Mouse (Mus musculus) kidney, adult 2 months (tissue): ENCODE measurements around the gene Nav2. TPM values are rescaled to one million over a fixed set of nuclear protein-coding genes. Genes with fewer than 3 reads are reported as not detected.

ENCODE experiments used
- DNase-seq: peaks from one replicate; pipeline ENCODE4 v3.0.0; 2021
- H3K27ac ChIP-seq: fragments of 200-500 bp; 2 replicates; pipeline ENCODE4 v1.5.1; 2012; ENCODE audit warnings: low read depth, low read length, control low read depth, inconsistent platforms; ENCODE audit not compliant: insufficient read depth
- H3K27me3 ChIP-seq: fragments of 200-500 bp; replicated peaks from 2 replicates; pipeline ENCODE4 v1.6.1; 2012; ENCODE audit warnings: mild to moderate bottlenecking, moderate library complexity, low read length, inconsistent platforms; ENCODE audit not compliant: control insufficient read depth, insufficient read depth
- H3K36me3 ChIP-seq: fragments of 200-500 bp; 2 replicates; pipeline ENCODE4 v1.6.1; 2012; ENCODE audit warnings: mild to moderate bottlenecking, moderate library complexity, low read length, inconsistent platforms; ENCODE audit not compliant: control insufficient read depth, insufficient read depth
- H3K4me1 ChIP-seq: fragments of 200-500 bp; 2 replicates; pipeline ENCODE4 v1.6.1; 2011; ENCODE audit warnings: low read length; ENCODE audit not compliant: control insufficient read depth, insufficient read depth
- H3K4me3 ChIP-seq: fragments of 200-500 bp; 2 replicates; pipeline ENCODE4 v1.5.1; 2011; ENCODE audit warnings: mild to moderate bottlenecking, low read depth, low read length, control low read depth; ENCODE audit not compliant: insufficient read depth
- CTCF ChIP-seq: fragments of 200-500 bp; conservative IDR thresholded peaks from 2 replicates; pipeline ENCODE4 v1.5.1; 2011; ENCODE audit warnings: low read depth, mild to moderate bottlenecking, control low read depth, low read length, moderate library complexity, mixed read lengths; ENCODE audit not compliant: insufficient read depth, insufficient read length
- POLR2A ChIP-seq: fragments of 200-500 bp; IDR thresholded peaks from one replicate; pipeline ENCODE4 v1.6.1; 2011; ENCODE audit warnings: low read depth, low read length, control low read depth
- WGBS: fragments of 180-500 bp; shearing (Covaris S2); methylation state at CpG from one replicate; pipeline ENCODE4 v1.1.7; 2018; 5-methylcytosine and 5-hydroxymethylcytosine counted together
- polyA plus RNA-seq: library from polyadenylated mRNA; depleted of rRNA; stranded (reverse); fragments of >200 nt; gene quantifications from 2 replicates; pipeline ENCODE4 v1.2.3, GENCODE M21; 2012

Gene Nav2
- polyA plus RNA-seq, 1 experiment = 18.3 TPM

- no peak for DNase-seq
- WGBS = 55% methylated on average over 7 of the region's 7 CpGs
Observed at GRCm38 (mm10) chr7:49191081-49191678, 282.7 kb downstream of the Nav2 start.

DNA sequence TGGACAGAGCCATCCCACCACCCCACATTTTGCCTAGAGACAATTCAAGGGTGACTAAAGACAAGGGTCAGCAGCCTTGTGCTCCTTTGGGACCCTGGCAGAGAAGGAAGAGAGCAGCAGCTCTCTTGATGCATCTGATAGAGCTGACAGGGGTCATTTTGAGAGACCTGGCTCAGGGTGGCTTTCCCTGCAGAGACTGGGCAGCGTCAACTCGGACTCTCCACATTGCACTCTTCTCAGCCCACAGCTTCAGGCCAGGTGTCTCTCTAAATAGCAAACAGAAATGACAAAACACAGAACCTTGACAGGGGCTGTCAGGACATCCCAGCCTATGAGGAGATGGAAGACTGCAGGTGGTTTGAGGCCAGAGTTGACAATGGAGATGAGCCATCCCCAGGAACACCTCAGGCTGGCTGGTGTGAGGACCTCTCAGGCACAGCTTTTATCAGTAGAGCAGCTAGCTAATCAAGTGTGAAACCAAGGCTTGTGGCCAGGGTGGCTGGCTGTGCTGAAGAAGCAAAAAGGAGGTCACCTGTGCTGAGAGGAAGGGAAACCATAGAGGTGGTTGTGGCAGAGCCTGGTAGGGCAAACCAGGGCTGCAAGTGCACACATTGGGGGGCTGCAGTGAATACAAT, 283.7 kb downstream of the Nav2 start:
- Histone ChIP-seq H3K36me3 (no peaks in the 10 kb centered on the region), H3K27ac (no peak overlapping the region), H3K27me3 (no peaks in the 10 kb centered on the region), H3K4me3 (no peak overlapping the region), H3K4me1 (no peaks in the 10 kb centered on the region)
- no peak for DNase-seq
- WGBS = 80% methylated on average over 2 of the region's 2 CpGs
- TF ChIP-seq POLR2A (no peak), CTCF (no peak)

More at GRCm38 (mm10) chr7:49191081-49191678, 282.7 kb downstream of the Nav2 start:
- Histone ChIP-seq H3K27ac (no peak overlapping the region), H3K4me1 (no peaks in the 10 kb centered on the region), H3K36me3 (no peaks in the 10 kb centered on the region), H3K4me3 (no peak overlapping the region), H3K27me3 (no peaks in the 10 kb centered on the region)
- TF ChIP-seq CTCF (no peak), POLR2A (no peak)

- Histone ChIP-seq H3K27me3 (no peaks in the 10 kb centered on the region), H3K4me3 (no peak overlapping the region), H3K36me3 (no peaks in the 10 kb centered on the region), H3K27ac (no peak overlapping the region), H3K4me1 (no peaks in the 10 kb centered on the region)
- no peak for TF ChIP-seq CTCF
- TF ChIP-seq POLR2A = no peak
- 52% methylated on average over 5 of the region's 5 CpGs for WGBS
- no peak for DNase-seq
Observed at GRCm38 (mm10) chr7:49195711-49196147, 287.2 kb downstream of the Nav2 start.

DNA sequence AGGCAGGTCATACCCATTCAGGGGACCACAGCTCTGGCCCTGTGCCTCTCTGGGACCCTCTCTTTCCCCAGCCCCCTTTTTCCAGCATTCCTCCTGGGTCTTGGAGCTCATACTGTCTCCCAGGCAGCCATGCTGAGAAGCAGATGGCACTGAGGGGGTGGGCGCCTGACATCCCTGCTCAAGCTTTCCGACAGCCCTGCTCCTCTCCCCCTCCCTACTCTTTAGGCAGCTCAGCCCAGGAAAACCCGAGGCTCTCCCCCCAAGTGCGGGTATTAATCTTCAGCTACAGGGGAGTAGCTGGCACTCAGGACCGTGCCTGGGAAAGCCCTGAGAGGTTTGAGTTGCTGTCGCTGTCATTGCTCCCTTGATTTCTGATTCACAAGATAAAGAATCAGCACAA, 290.9 kb downstream of the Nav2 start:
- Histone ChIP-seq H3K27ac (no peak overlapping the region), H3K27me3 (no peaks in the 10 kb centered on the region), H3K4me3 (no peak overlapping the region), H3K36me3 (no peaks in the 10 kb centered on the region), H3K4me1 (no peaks in the 10 kb centered on the region)
- no peak for DNase-seq
- TF ChIP-seq CTCF (no peak), POLR2A (no peak)
- 50% methylated on average over 6 of the region's 6 CpGs for WGBS

DNA sequence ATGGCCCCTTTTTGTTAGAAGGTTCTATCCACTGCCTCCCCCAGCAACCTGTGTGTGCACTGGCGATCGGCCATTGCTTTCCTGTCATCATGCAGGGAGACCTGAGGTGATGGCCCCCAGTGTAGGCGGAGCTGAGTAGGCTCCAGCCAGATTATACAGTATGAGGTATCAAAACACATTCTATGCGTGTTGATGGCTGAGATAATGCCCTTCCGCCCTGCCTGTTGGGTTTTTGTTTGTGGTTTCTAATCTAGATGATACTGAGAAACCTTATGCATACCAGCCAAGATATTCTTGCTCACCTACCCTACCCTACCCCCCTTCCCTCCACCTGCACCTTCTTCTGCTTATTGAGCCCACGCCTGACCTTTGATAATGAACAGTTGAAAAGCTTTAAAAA, 291.8 kb downstream of the Nav2 start:
- 85% methylated on average over 6 of the region's 6 CpGs for WGBS
- DNase-seq = no peak

GRCm38 (mm10) chr7:49202971-49203370, 294.5 kb downstream of the Nav2 start:
- H3K4me1 ChIP-seq = no peaks in the 10 kb centered on the region
- WGBS = 34% methylated on average over 4 of the region's 4 CpGs
- H3K27me3 ChIP-seq = no peaks in the 10 kb centered on the region
- H3K27ac ChIP-seq = no peak overlapping the region
- TF ChIP-seq CTCF = no peak
- TF ChIP-seq POLR2A = no peak
- no peaks in the 10 kb centered on the region for H3K36me3 ChIP-seq
- H3K4me3 ChIP-seq = no peak overlapping the region
- DNase-seq = no peak

More for the DNA sequence above, 291.8 kb downstream of the Nav2 start:
- Histone ChIP-seq H3K4me3 (no peak overlapping the region), H3K27me3 (no peaks in the 10 kb centered on the region), H3K4me1 (no peaks in the 10 kb centered on the region), H3K36me3 (no peaks in the 10 kb centered on the region), H3K27ac (no peak overlapping the region)
- no peak for TF ChIP-seq CTCF
- no peak for TF ChIP-seq POLR2A

DNA sequence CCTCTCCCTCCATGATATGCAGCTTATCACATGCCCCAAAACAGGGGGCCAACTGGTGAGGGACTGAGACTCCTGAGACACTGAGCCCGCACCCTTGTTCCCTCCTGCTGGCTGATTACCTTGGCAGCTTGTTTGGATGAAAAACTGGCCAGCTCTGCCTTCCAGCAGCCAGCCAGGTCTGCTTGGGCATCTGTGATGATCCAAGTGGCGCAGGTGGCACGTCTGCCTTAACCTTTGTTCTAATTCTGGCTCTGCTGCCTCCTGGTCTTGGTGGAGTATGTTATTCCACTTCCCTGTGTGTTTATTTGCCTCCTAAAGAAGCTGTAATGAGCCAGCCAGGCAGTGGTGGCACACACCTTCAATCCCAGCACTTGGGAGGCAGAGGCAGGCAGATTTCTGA, 296.3 kb downstream of the Nav2 start:
- DNase-seq = peak; percentile 61
- H3K27ac ChIP-seq = no peak overlapping the region
- WGBS = 89% methylated on average over 3 of the region's 3 CpGs

More for the DNA sequence above, 296.3 kb downstream of the Nav2 start:
- H3K4me3 ChIP-seq = no peak overlapping the region
- no peak for TF ChIP-seq CTCF
- TF ChIP-seq POLR2A = no peak
- no peaks in the 10 kb centered on the region for H3K36me3 ChIP-seq
- no peaks in the 10 kb centered on the region for H3K27me3 ChIP-seq
- no peaks in the 10 kb centered on the region for H3K4me1 ChIP-seq
